Mouse (Mus musculus): ENCODE results near the gene Cebpz. TPM values are rescaled to one million over a fixed set of nuclear protein-coding genes. Genes with fewer than 3 reads are reported as not detected.

The Cebpz gene
- polyA plus RNA-seq (2014; fragmentation: Illumina TruSeq; extraction: RNeasy Lipid Tissue Mini Kit (QIAGEN cat#74804); ENCODE audit: low read depth, low replicate concordance), result 62.7 TPM

GRCm38 (mm10) chr17:78936466-78937228, at the start of gene Cebpz, which contains the start of gene Ndufaf7:
Gene Cebpz, minus strand, starts transcription at chr17:78937066.
Gene Ndufaf7, plus strand, starts transcription at chr17:78937136.

GRCm38 (mm10) chr17:78916369-78916813, 20.5 kb downstream of the Cebpz start, which contains the start of gene Cebpzos:
Gene Cebpzos, plus strand, starts transcription at chr17:78916500.

GRCm38 (mm10) chr17:78906892-78907291, 30.0 kb downstream of the Cebpz start, which contains the start of gene Sult6b1:
Gene Sult6b1, minus strand, starts transcription at chr17:78906992.

GRCm38 (mm10) chr17:78882401-78883112, 54.3 kb downstream of the Cebpz start, which contains the start of gene Eif2ak2:
Gene Eif2ak2, minus strand, starts transcription at chr17:78882573.

Other genes starting within 250 kb of the Cebpz start
- gene Strn, start 199.9 kb downstream of the Cebpz start, polyA plus RNA-seq (2014; fragmentation: Illumina TruSeq; extraction: RNeasy Lipid Tissue Mini Kit (QIAGEN cat#74804); ENCODE audit: low read depth, low replicate concordance), result 20.1 TPM
- gene Heatr5b, start 101.7 kb downstream of the Cebpz start, polyA plus RNA-seq (2014; fragmentation: Illumina TruSeq; extraction: RNeasy Lipid Tissue Mini Kit (QIAGEN cat#74804); ENCODE audit: low read depth, low replicate concordance), result 10.9 TPM
- gene Gpatch11, start 101.5 kb downstream of the Cebpz start, polyA plus RNA-seq (2014; fragmentation: Illumina TruSeq; extraction: RNeasy Lipid Tissue Mini Kit (QIAGEN cat#74804); ENCODE audit: low read depth, low replicate concordance), result 20.4 TPM
- 29.8 TPM for gene Eif2ak2, start 54.5 kb downstream of the Cebpz start, polyA plus RNA-seq (2014; fragmentation: Illumina TruSeq; extraction: RNeasy Lipid Tissue Mini Kit (QIAGEN cat#74804); ENCODE audit: low read depth, low replicate concordance)
- gene Sult6b1, start 30.1 kb downstream of the Cebpz start, polyA plus RNA-seq (2014; fragmentation: Illumina TruSeq; extraction: RNeasy Lipid Tissue Mini Kit (QIAGEN cat#74804); ENCODE audit: low read depth, low replicate concordance), result not detected
- 75.5 TPM for gene Cebpzos, start 20.6 kb downstream of the Cebpz start, polyA plus RNA-seq (2014; fragmentation: Illumina TruSeq; extraction: RNeasy Lipid Tissue Mini Kit (QIAGEN cat#74804); ENCODE audit: low read depth, low replicate concordance)
- gene Ndufaf7, start 70 bp upstream of the Cebpz start, polyA plus RNA-seq (2014; fragmentation: Illumina TruSeq; extraction: RNeasy Lipid Tissue Mini Kit (QIAGEN cat#74804); ENCODE audit: low read depth, low replicate concordance), result 88.6 TPM
- 43.6 TPM for gene Prkd3, start 83.8 kb upstream of the Cebpz start, polyA plus RNA-seq (2014; fragmentation: Illumina TruSeq; extraction: RNeasy Lipid Tissue Mini Kit (QIAGEN cat#74804); ENCODE audit: low read depth, low replicate concordance)
- 6.9 TPM for gene Qpct, start 114.8 kb upstream of the Cebpz start, polyA plus RNA-seq (2014; fragmentation: Illumina TruSeq; extraction: RNeasy Lipid Tissue Mini Kit (QIAGEN cat#74804); ENCODE audit: low read depth, low replicate concordance)